Mouse (Mus musculus) myocyte (in vitro differentiated cells): ENCODE data around the gene Dennd6a. TPM values are rescaled to one million over a fixed set of nuclear protein-coding genes. Genes with fewer than 3 reads are reported as not detected.
A peak's percentile ranks its signal among the peaks of the same experiment; 100 is the strongest.
"Not testable (repeated sequence)": the region's sequence is repeated elsewhere in the genome, so short reads cannot be mapped to it uniquely, and the experiment has no call there.

Source experiments
- H3K27me3 ChIP-seq: one replicate; pipeline ENCODE4 v1.6.1; 2011; ENCODE audit not compliant: control insufficient read depth, insufficient read depth, insufficient read length
- H3K36me3 ChIP-seq: one replicate; pipeline ENCODE4 v1.6.1; 2011; ENCODE audit not compliant: control insufficient read depth, insufficient read depth
- H3K4me2 ChIP-seq: one replicate; pipeline ENCODE4 v1.6.1; 2011; ENCODE audit warnings: low read depth, control low read depth
- H3K4me3 ChIP-seq: one replicate; pipeline ENCODE4 v1.5.1; 2011; ENCODE audit warnings: mild to moderate bottlenecking, control low read depth, moderate library complexity
- H3K79me2 ChIP-seq: one replicate; pipeline ENCODE4 v1.6.1; 2011; ENCODE audit not compliant: control insufficient read depth, insufficient read depth
- H3ac ChIP-seq: one replicate; pipeline ENCODE4 v1.6.1; 2011; ENCODE audit not compliant: control insufficient read depth, insufficient read length
- CEBPB ChIP-seq: IDR thresholded peaks from 2 replicates; pipeline ENCODE4 v1.6.1; 2011; ENCODE audit warnings: mild to moderate bottlenecking, moderate library complexity; ENCODE audit not compliant: poor library complexity, insufficient read depth, severe bottlenecking
- E2F4 ChIP-seq: IDR thresholded peaks from one replicate; pipeline ENCODE4 v1.6.1; 2011; ENCODE audit warnings: mild to moderate bottlenecking, control low read depth, moderate library complexity; ENCODE audit not compliant: insufficient read depth
- MAX ChIP-seq: IDR thresholded peaks from one replicate; pipeline ENCODE4 v1.6.1; 2011; ENCODE audit warnings: low read depth, mild to moderate bottlenecking, control low read depth
- MYOD1 ChIP-seq, 3 experiments: IDR thresholded peaks; one replicate each; pipeline ENCODE4 v1.6.1; 2011; ENCODE audit warnings: control low read depth in 2 of 3, low read depth in 2 of 3, mild to moderate bottlenecking in 2 of 3, moderate library complexity in 1 of 3; ENCODE audit not compliant: insufficient read length in 2 of 3, control insufficient read depth in 1 of 3
- MYOG ChIP-seq, 3 experiments: IDR thresholded peaks; one replicate each; pipeline ENCODE4 v1.6.1; 2011; ENCODE audit warnings: control low read depth in 2 of 3, low read depth in 2 of 3, mild to moderate bottlenecking in 2 of 3; ENCODE audit not compliant: insufficient read length in 2 of 3, control insufficient read depth in 1 of 3, insufficient read depth in 1 of 3
- POLR2A ChIP-seq: IDR thresholded peaks from one replicate; pipeline ENCODE4 v1.6.1; 2011; ENCODE audit warnings: low read depth, mild to moderate bottlenecking, control low read depth, moderate library complexity; ENCODE audit not compliant: insufficient read length
- POLR2AphosphoS2 ChIP-seq: IDR thresholded peaks from one replicate; pipeline ENCODE4 v1.6.1; 2011; ENCODE audit warnings: low read depth, control low read depth; ENCODE audit not compliant: insufficient read length
- REST ChIP-seq: IDR thresholded peaks from one replicate; pipeline ENCODE4 v1.6.1; 2011; ENCODE audit warnings: mild to moderate bottlenecking, control low read depth, moderate library complexity; ENCODE audit not compliant: insufficient read depth, insufficient read length
- SRF ChIP-seq: IDR thresholded peaks from one replicate; pipeline ENCODE4 v1.6.1; 2011; ENCODE audit warnings: low read depth; ENCODE audit not compliant: control insufficient read depth, insufficient read length
- TCF12 ChIP-seq: IDR thresholded peaks from one replicate; pipeline ENCODE4 v1.6.1; 2011; ENCODE audit warnings: mild to moderate bottlenecking, control low read depth; ENCODE audit not compliant: poor library complexity, insufficient read depth, severe bottlenecking
- TCF3 ChIP-seq: IDR thresholded peaks from one replicate; pipeline ENCODE4 v1.6.1; 2011; ENCODE audit warnings: low read depth, control low read depth; ENCODE audit not compliant: insufficient read length
- USF1 ChIP-seq: IDR thresholded peaks from one replicate; pipeline ENCODE4 v1.6.1; 2011; ENCODE audit warnings: low read depth, mild to moderate bottlenecking, control low read depth, moderate library complexity
- polyA plus RNA-seq: library from polyadenylated mRNA; unstranded; fragments of >200 nt; fragmentation: generic; extraction: Trizol; gene quantifications from one replicate; pipeline ENCODE4 v1.2.1, GENCODE M21; 2012; ENCODE audit warnings: missing spikeins

Gene Dennd6a
- polyA plus RNA-seq, 1 experiment, result 4.5 TPM

GRCm38 (mm10) chr14:26668371-26669291, 95.0 kb downstream of the Dennd6a start:
- Histone ChIP-seq H3K36me3 (peaks cover 26% of the 10 kb centered on the region), H3K27me3 (no peaks in the 10 kb centered on the region), H3K79me2 (peaks cover 34% of the 10 kb centered on the region), H3ac (peak overlapping the region; percentile 35), H3K4me2 (peak overlapping the region; percentile 81), H3K4me3 (peak overlapping the region; percentile 81)
- no peak for TF ChIP-seq SRF
- TF ChIP-seq MAX, result no peak
- TF ChIP-seq TCF12, result no peak
- TF ChIP-seq E2F4, result no peak
- TF ChIP-seq POLR2A, result no peak
- no peak for TF ChIP-seq POLR2AphosphoS2
- no peak for TF ChIP-seq USF1
- TF ChIP-seq REST, result no peak
- no peak for TF ChIP-seq MYOG (IDR thresholded peaks at IDR 0.05; ENCODE audit: control insufficient read depth in 1 of 3, insufficient read depth in 1 of 3, insufficient read length in 2 of 3, low read depth in 2 of 3)
- no peak for TF ChIP-seq CEBPB
- TF ChIP-seq TCF3, result no peak
- TF ChIP-seq MYOD1 (IDR thresholded peaks at IDR 0.05; ENCODE audit: control insufficient read depth in 1 of 3, insufficient read length in 2 of 3, low read depth in 2 of 3), result no peak

- Histone ChIP-seq H3K4me3 (peak within 1 kb of the TSS; percentile 81), H3K36me3 (peaks cover 18% of the 10 kb centered on the region), H3K4me2 (peak within 1 kb of the TSS; percentile 82), H3K27me3 (no peaks in the 10 kb centered on the region), H3K79me2 (peaks cover 34% of the 10 kb centered on the region), H3ac (peak within 1 kb of the TSS; percentile 35)
- TF ChIP-seq E2F4 (no peak), MYOG (IDR thresholded peaks at IDR 0.05; ENCODE audit: control insufficient read depth in 1 of 3, insufficient read depth in 1 of 3, insufficient read length in 2 of 3, low read depth in 2 of 3) (peak in 1 of 3 experiments; percentile 15), POLR2AphosphoS2 (peak; percentile 83), POLR2A (peak; percentile 82), CEBPB (no peak), TCF12 (no peak), SRF (peak; percentile 76), MYOD1 (IDR thresholded peaks at IDR 0.05; ENCODE audit: control insufficient read depth in 1 of 3, insufficient read length in 2 of 3, low read depth in 2 of 3) (no peak), TCF3 (no peak), USF1 (no peak)
Observed at GRCm38 (mm10) chr14:26669292-26670073, 95.8 kb downstream of the Dennd6a start, which contains the start of gene Pde12. TSS of gene Pde12 (minus strand) at chr14:26669883.

GRCm38 (mm10) chr14:26670964-26671363, 97.3 kb downstream of the Dennd6a start:
- H3K4me3 ChIP-seq, result peak overlapping the region; percentile 81
- H3K36me3 ChIP-seq, result peaks cover 3% of the 10 kb centered on the region
- TF ChIP-seq SRF (no peak), MYOG (IDR thresholded peaks at IDR 0.05; ENCODE audit: control insufficient read depth in 1 of 3, insufficient read depth in 1 of 3, insufficient read length in 2 of 3, low read depth in 2 of 3) (no peak), E2F4 (no peak), TCF12 (no peak), POLR2AphosphoS2 (no peak), POLR2A (no peak), TCF3 (no peak), MYOD1 (IDR thresholded peaks at IDR 0.05; ENCODE audit: control insufficient read depth in 1 of 3, insufficient read length in 2 of 3, low read depth in 2 of 3) (no peak), CEBPB (no peak)
- H3K27me3 ChIP-seq, result no peaks in the 10 kb centered on the region
- H3K4me2 ChIP-seq, result peak overlapping the region; percentile 82
- H3K79me2 ChIP-seq, result peaks cover 25% of the 10 kb centered on the region
- H3ac ChIP-seq, result no peak overlapping the region

- H3K79me2 ChIP-seq, result peaks cover 14% of the 10 kb centered on the region
- not testable (repeated sequence) for H3ac ChIP-seq, H3K4me3 ChIP-seq, H3K27me3 ChIP-seq, H3K36me3 ChIP-seq, H3K4me2 ChIP-seq
Observed at GRCm38 (mm10) chr14:26671870-26672615, 98.4 kb downstream of the Dennd6a start.

DNA sequence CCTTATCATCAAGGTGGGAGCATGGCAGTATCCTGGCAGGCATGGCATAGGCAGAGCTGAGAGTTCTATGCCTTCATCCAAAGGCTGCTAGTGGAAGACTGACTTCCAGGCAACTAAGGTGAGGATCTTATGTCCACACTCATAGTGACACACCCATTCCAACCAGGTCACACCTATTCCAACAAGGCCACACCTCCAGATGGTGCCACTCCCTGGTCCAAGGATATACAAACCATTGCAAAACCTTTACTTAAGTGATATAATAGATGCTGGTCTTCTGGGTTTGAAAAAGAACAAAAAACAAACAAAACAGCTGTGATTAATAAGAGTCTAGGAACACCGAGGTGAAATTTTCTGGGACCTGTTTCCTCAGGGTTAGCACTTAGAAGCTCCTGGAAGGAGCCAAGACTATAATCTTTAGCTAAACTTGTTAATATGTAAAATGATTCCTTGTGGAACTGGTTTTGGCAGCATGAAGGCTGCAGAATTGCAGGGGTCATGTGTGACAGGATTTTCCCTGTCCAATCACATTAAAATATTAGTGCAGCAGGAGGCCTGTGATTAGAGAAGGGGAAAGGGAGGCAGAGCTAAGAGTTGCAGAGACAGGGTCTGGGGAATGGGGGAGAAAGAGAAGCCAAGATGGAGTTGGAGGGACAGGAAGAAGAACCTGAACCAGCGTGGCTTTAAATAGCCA, 101.0 kb downstream of the Dennd6a start:
- H3K4me3 ChIP-seq, H3ac ChIP-seq, H3K27me3 ChIP-seq, H3K4me2 ChIP-seq, H3K79me2 ChIP-seq, H3K36me3 ChIP-seq: not testable (repeated sequence)
